Mouse (Mus musculus): Measurements from ENCODE around the gene Grk4. TPM values are rescaled to one million over a fixed set of nuclear protein-coding genes. Genes with fewer than 3 reads are reported as not detected.

Gene Grk4
- polyA plus RNA-seq, 1 experiment from 2014 or later: 3.8 TPM

DNA sequence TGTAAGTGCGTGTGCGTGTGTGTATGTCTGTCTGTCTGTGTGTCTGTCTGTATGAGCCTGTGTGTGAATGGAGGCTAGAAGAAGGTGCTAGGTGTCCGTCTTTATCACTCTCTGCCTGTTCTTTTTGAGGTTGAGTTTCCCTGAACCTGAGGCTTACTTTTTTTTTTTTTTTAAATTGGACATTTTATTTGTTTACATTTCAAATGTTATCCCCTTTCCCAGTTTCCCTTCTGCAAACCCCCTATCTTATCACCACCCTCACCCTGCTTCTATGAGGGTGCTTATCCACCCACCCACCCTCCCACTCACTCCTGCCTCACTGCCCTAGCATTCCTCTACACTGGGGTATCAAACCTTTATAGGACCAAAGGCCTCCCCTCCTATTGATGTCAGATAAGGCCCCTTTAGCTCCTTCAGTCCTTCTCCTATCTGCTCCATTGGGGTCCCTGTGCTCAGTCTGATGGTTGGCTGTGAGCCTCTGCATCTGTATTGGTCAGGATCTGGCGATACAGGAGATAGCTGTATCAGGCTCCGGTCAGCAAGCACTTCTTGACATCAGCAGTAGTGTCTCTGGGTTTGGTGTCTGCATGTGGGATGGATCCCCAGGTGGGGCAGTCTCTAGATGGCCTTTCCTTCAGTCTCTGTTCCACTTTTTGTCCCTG, 140.2 kb downstream of the Grk4 start:
- Histone ChIP-seq H3K4me3 (no peak overlapping the region), H3K4me1 (replicated peaks) (no peaks in the 10 kb centered on the region), H3K9me3 (no peaks in the 10 kb centered on the region), H3K9ac (no peak overlapping the region), H3K27me3 (no peaks in the 10 kb centered on the region), H3K36me3 (peaks cover 50% of the 10 kb centered on the region), H3K4me2 (no peak overlapping the region), H3K27ac (replicated peaks) (no peak overlapping the region)
- 98% methylated on average over 5 of the region's 5 CpGs for WGBS
- ATAC-seq (ENCODE audit: low FRiP score, low read depth): no peak

MicroRNAs encoded within 50 kb of the gene (microRNA counts, 519-probe panel; counts per million panel counts)
- microRNA mmu-miR-467g: 2,074 counts per million, percentile 19 among the panel's probes with 10 or more counts

Small RNAs within 50 kb of the gene (microRNA-seq; reads per million reads assigned to microRNA genes)
- not detected for gene Mir467g

Other genes with a start within 250 kb of the Grk4 start
- gene Tnip2, start 146.4 kb upstream of the Grk4 start, polyA plus RNA-seq (2015; fragmentation: Nextera tagmentation; extraction: Ambion mirVana): 13.3 and 15.0 TPM in 2 replicates
- gene Sh3bp2, start 134.5 kb upstream of the Grk4 start, polyA plus RNA-seq (2015; fragmentation: Nextera tagmentation; extraction: Ambion mirVana): 20.6 and 21.4 TPM in 2 replicates
- gene Add1, start 86.7 kb upstream of the Grk4 start, polyA plus RNA-seq (2015; fragmentation: Nextera tagmentation; extraction: Ambion mirVana): 206 and 221 TPM in 2 replicates
- gene Mfsd10, start 23.2 kb upstream of the Grk4 start, polyA plus RNA-seq (2015; fragmentation: Nextera tagmentation; extraction: Ambion mirVana): 95.0 and 109 TPM in 2 replicates
- 20.5 and 21.3 TPM in 2 replicates for gene Nop14, start 231 bp upstream of the Grk4 start, polyA plus RNA-seq (2015; fragmentation: Nextera tagmentation; extraction: Ambion mirVana)
- gene Htt, start 101.4 kb downstream of the Grk4 start, polyA plus RNA-seq (2015; fragmentation: Nextera tagmentation; extraction: Ambion mirVana): 13.8 and 14.4 TPM in 2 replicates
- 4.4 and 5.2 TPM in 2 replicates for gene Msantd1, start 247.6 kb downstream of the Grk4 start, polyA plus RNA-seq (2015; fragmentation: Nextera tagmentation; extraction: Ambion mirVana)